Mouse (Mus musculus) kidney, adult 2 months (tissue): ENCODE measurements around the gene Atp11b.

Experiments
- CTCF ChIP-seq: fragments of 200-500 bp; conservative IDR thresholded peaks from 2 replicates; pipeline ENCODE4 v1.5.1; 2011; ENCODE audit warnings: low read depth, mild to moderate bottlenecking, control low read depth, low read length, moderate library complexity, mixed read lengths; ENCODE audit not compliant: insufficient read depth, insufficient read length
- POLR2A ChIP-seq: fragments of 200-500 bp; IDR thresholded peaks from one replicate; pipeline ENCODE4 v1.6.1; 2011; ENCODE audit warnings: low read depth, low read length, control low read depth

DNA sequence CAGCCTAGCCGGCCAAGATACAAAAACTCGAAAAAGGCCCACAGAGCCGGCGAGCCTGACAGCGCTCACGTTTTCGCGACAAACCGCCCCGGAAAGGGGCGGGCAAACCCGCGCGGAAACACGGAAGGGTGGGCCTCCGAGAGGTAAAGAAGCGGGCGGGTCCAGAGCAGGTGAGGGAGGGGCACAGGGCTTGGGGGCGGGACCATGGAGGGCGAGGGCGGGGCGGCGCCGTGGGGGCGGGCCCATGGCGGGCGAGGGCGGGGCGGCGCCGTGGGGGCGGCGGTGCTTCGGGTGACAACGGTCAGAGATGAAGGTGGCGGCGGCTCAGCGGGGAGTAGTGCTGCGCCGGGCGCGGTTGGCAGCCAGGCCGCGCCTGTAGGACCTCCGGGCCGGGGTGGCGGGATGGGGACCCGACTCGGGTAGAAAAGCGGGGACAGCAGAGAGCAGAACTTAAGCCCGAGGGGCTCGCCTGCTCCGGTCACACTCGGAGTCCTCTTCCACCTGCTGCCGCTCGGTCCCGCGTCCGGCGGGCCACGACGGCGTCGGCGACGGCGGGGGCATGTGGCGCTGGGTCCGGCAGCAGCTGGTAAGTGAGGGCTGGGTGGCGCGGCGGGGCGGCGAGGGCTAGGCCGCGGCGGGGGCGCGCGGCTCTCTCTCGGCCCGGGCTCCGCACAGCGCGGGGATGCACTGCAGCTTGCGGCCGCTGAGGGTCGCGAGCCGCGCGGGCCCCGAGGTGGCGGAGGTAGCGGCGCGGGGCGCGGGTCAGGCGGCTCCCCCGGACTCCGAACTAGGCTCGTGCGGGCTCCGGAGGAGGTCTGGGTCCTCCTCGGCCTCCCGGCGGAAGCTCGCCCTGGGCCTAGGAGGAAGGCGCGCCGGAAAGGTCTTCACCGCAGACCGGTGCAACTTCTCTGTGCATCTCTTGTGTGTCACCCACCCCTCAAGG, at the start of gene Atp11b:
- TF ChIP-seq CTCF (no peak), POLR2A (no peak)
